ENCODE assay signal across 1 mouse cellular context in the genomic region with DNA sequence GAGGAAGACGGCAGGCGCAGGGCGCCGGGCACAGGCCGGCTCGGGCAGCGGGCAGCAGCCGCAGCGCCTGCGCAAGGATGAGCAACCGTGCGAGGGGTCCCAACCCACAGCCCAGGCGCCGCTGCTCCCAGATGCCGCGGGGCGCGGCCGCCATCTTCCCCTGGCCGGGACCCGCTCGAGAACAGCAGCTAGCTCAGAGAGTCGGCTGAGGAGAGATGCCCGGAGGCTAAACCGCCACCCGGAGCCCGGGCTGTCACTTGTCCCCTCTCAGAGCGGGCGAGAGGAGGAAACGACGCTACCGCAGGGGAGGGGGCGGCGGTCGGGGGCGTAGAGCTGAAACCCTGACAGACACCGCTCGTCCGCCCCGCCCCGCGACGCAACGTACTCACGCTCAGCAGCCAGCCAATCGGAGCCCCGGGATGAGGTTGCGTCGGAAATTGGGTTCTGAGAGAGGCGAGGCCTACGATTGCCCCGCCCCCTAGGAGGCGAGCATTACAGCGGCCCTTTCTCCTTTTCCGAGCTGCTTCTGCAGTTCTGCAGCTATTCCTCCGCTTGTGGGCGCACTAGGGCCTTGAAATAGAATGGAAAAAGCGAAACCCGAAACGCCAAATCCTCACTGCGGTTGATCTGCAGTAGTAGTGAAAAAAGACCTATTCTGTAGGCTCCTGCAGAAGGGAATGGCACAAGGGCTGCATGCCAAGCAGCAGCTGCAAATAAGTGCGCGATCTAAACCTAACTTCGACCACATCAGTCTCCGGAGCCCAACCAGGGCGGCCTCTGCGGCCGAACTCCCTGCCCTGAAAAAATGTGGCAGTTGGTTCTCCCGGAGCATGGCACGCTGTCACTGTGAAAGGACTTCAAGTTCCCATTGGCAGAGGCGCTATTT.
TF ChIP-seq lines count a peak whose summit lies in the region.

Lrig2 (minus strand) TSS at position 381 of the 886 bp plus-strand sequence.

TF ChIP-seq in MEL, 35 proteins besides CTCF, POLR2A, EP300 and RAD21 (continued from another document):
- TF ChIP-seq USF2 (IDR thresholded peaks at IDR 0.05; ENCODE audit: borderline replicate concordance in 1 of 2, insufficient read depth in 1 of 2, low read depth in 1 of 2, low read length in 2 of 2): no peak
- peak; percentile 39; the same call in 1 of the 2 replicates for TF ChIP-seq UBTF (IDR thresholded peaks at IDR 0.05; ENCODE audit: borderline replicate concordance, insufficient read depth, low read depth, low read length)
- TF ChIP-seq TAL1 (IDR thresholded peaks at IDR 0.05; ENCODE audit: low read length): no peak
- TF ChIP-seq MAFK (IDR thresholded peaks at IDR 0.05; ENCODE audit: borderline replicate concordance, low read depth, low read length): no peak
- TF ChIP-seq ZKSCAN1 (IDR thresholded peaks at IDR 0.05; ENCODE audit: low read depth, low read length): no peak
- peak; percentile 51 for TF ChIP-seq SIN3A (IDR thresholded peaks at IDR 0.05; ENCODE audit: low read length)
- peak; percentile 72 for TF ChIP-seq NRF1 (IDR thresholded peaks at IDR 0.05; ENCODE audit: insufficient read depth, low read depth, low read length, poor library complexity, severe bottlenecking)
- peak; percentile 41; the same call in 1 of the 2 replicates for TF ChIP-seq MYC (IDR thresholded peaks at IDR 0.05; ENCODE audit: low read depth, low read length)
- no peak for TF ChIP-seq E2F4 (IDR thresholded peaks at IDR 0.05; ENCODE audit: borderline replicate concordance, low read depth, low read length)
- no peak for TF ChIP-seq GATA1 (IDR thresholded peaks at IDR 0.05; ENCODE audit: low read depth, low read length)
- peak; percentile 62 for TF ChIP-seq HCFC1 (IDR thresholded peaks at IDR 0.05; ENCODE audit: low read depth, low read length)
- peak; percentile 45; the same call in 1 of the 2 replicates for TF ChIP-seq ZMIZ1 (IDR thresholded peaks at IDR 0.05; ENCODE audit: low read depth, low read length)
